ENCODE assay signal across 8 mouse cellular contexts in genomic region chr11:95831641-95832040, GRCm38 (mm10). TPM values are rescaled to one million over a fixed set of nuclear protein-coding genes. Genes with fewer than 3 reads are reported as not detected.
DNase-seq lines count a peak whose midpoint lies in the region; ATAC-seq and TF ChIP-seq lines count a peak whose summit lies in the region.

No protein-coding gene starts in this region.

- intact Hi-C loops in gastrocnemius, postnatal 36 days (cut with DNase I): no loop called here

- no peak for TF ChIP-seq EP300 in liver, embryonic 14.5 days (IDR thresholded peaks at IDR 0.05; ENCODE audit: low read depth)

- H3K4me2 ChIP-seq in kidney, embryonic 15.5 days: peak overlapping the region; percentile 54
- H3K4me2 ChIP-seq in embryonic facial prominence, embryonic 14.5 days (ENCODE audit: low read depth, low read length): 0 out of 2 replicates have a peak overlapping the region, but pooled peaks have one; percentile 50
- peak overlapping the region; percentile 43 for H3K4me2 ChIP-seq in liver, embryonic 14.5 days (ENCODE audit: low read depth)

- H3K27me3 ChIP-seq in kidney, embryonic 15.5 days: peaks cover 97% of the 10 kb centered on the region
- H3K27me3 ChIP-seq in embryonic facial prominence, embryonic 14.5 days (replicated peaks; ENCODE audit: control insufficient read depth, insufficient read depth, low read length): peaks cover 99% of the 10 kb centered on the region
- peaks cover 57% of the 10 kb centered on the region for H3K27me3 ChIP-seq in liver, embryonic 14.5 days (ENCODE audit: control insufficient read depth, insufficient read depth, low read length)

- WGBS in kidney, embryonic 15.5 days: 5% methylated on average over 14 of the region's 15 CpGs
- 5% methylated on average over 14 of the region's 15 CpGs for WGBS in embryonic facial prominence, embryonic 14.5 days
- 10% methylated on average over 15 of the region's 15 CpGs for WGBS in liver, embryonic 14.5 days (ENCODE audit: insufficient replicate concordance)

- TF ChIP-seq CTCF in liver, embryonic 14.5 days (IDR thresholded peaks at IDR 0.05; ENCODE audit: low read depth): no peak; the same call in 1 of the 2 replicates

- H3K4me1 ChIP-seq in kidney, embryonic 15.5 days: peaks cover 54% of the 10 kb centered on the region
- peaks cover 8% of the 10 kb centered on the region; the same call in 1 of the 2 replicates for H3K4me1 ChIP-seq in embryonic facial prominence, embryonic 14.5 days (ENCODE audit: control insufficient read depth, insufficient read depth, low read length)
- peaks cover 27 to 51% of the 10 kb centered on the region in 2 experiments for H3K4me1 ChIP-seq in liver, embryonic 14.5 days (replicated peaks; ENCODE audit: control insufficient read depth in 2 of 2, insufficient read depth in 2 of 2, low read length in 1 of 2)

- no peak overlapping the region for H3K9ac ChIP-seq in kidney, embryonic 15.5 days
- H3K9ac ChIP-seq in embryonic facial prominence, embryonic 14.5 days (ENCODE audit: low read depth, low read length): no peak overlapping the region
- no peak overlapping the region for H3K9ac ChIP-seq in liver, embryonic 14.5 days (replicated peaks)

- ATAC-seq in kidney, embryonic 15.5 days (replicated peaks; ENCODE audit: low FRiP score): no peak
- ATAC-seq in embryonic facial prominence, embryonic 14.5 days (ENCODE audit: low read depth): no peak
- no peak for ATAC-seq in liver, embryonic 14.5 days (ENCODE audit: insufficient read depth)

- H3K4me3 ChIP-seq in kidney, embryonic 15.5 days (replicated peaks): peak overlapping the region; percentile 33
- peak overlapping the region; percentile 34 for H3K4me3 ChIP-seq in embryonic facial prominence, embryonic 14.5 days (ENCODE audit: low read depth, low read length)
- H3K4me3 ChIP-seq in liver, embryonic 14.5 days (ENCODE audit: insufficient read depth in 1 of 2, low read depth in 2 of 2, low read length in 2 of 2): peak overlapping the region in 1 of 2 experiments; percentile 31; a peak in 2 of 4 replicates

- H3K9me3 ChIP-seq in kidney, embryonic 15.5 days (replicated peaks): no peaks in the 10 kb centered on the region
- H3K9me3 ChIP-seq in embryonic facial prominence, embryonic 14.5 days (ENCODE audit: control insufficient read depth, low read length): no peaks in the 10 kb centered on the region
- H3K9me3 ChIP-seq in liver, embryonic 14.5 days (ENCODE audit: control insufficient read depth, low read length): no peaks in the 10 kb centered on the region

- no peak for DNase-seq in kidney, postnatal 10 days
- peak; percentile 74 for DNase-seq in R1 (ENCODE audit: low read depth, low spot score)
- DNase-seq in embryonic facial prominence, embryonic 14.5 days (ENCODE audit: low spot score): no peak
- DNase-seq in liver, embryonic 14.5 days (ENCODE audit: low read depth in 3 of 3, low spot score in 3 of 3): no peak
- no peak for DNase-seq in right cerebral cortex, adult 18-20 months
- DNase-seq in gastrocnemius, postnatal 36 days: no peak
- no peak for DNase-seq in cerebellum, postnatal 4 days (ENCODE audit: low spot score in 2 of 2)

- no peaks in the 10 kb centered on the region for H3K36me3 ChIP-seq in kidney, embryonic 15.5 days
- no peaks in the 10 kb centered on the region for H3K36me3 ChIP-seq in embryonic facial prominence, embryonic 14.5 days (ENCODE audit: control insufficient read depth, insufficient read depth, low read length)
- H3K36me3 ChIP-seq in liver, embryonic 14.5 days (replicated peaks; ENCODE audit: control insufficient read depth, insufficient read depth, low read depth): no peaks in the 10 kb centered on the region

- no peak overlapping the region for H3K27ac ChIP-seq in kidney, embryonic 15.5 days
- no peak overlapping the region for H3K27ac ChIP-seq in embryonic facial prominence, embryonic 14.5 days (replicated peaks; ENCODE audit: low read depth, low read length)
- H3K27ac ChIP-seq in liver, embryonic 14.5 days: no peak overlapping the region

RNA-seq across cellular contexts. Expression of gene Gngt2, which starts 5.4 kb away (rescaled TPM):
- 22.8 and 23.7 TPM in 2 replicates for polyA plus RNA-seq in kidney, embryonic 15.5 days (2015; fragmentation: Nextera tagmentation; extraction: Ambion mirVana)
- 15.0 and 16.2 TPM in 2 replicates for polyA plus RNA-seq in embryonic facial prominence, embryonic 14.5 days (2014; fragmentation: Nextera tagmentation; extraction: Ambion mirVana)
- polyA plus RNA-seq in liver, embryonic 14.5 days (2012; rRNA removed): 6.9 and 13.0 TPM in 2 replicates
- polyA plus RNA-seq in liver, embryonic 14.5 days (2014; fragmentation: Nextera tagmentation; extraction: Ambion mirVana): 16.5 and 17.5 TPM in 2 replicates
- 1 to 10 TPM; 4.2 to 5.5 TPM for total RNA-seq in gastrocnemius, postnatal 36 days (2021)

RNA-seq across cellular contexts. Expression of gene Phospho1, which starts 7.3 kb away (rescaled TPM):
- polyA plus RNA-seq in kidney, embryonic 15.5 days (2015; fragmentation: Nextera tagmentation; extraction: Ambion mirVana): 2.0 TPM in 1 of 2 replicates, not detected in the other
- polyA plus RNA-seq in embryonic facial prominence, embryonic 14.5 days (2014; fragmentation: Nextera tagmentation; extraction: Ambion mirVana): 7.5 and 14.9 TPM in 2 replicates
- 21.4 and 22.0 TPM in 2 replicates for polyA plus RNA-seq in liver, embryonic 14.5 days (2012; rRNA removed)
- 5.7 and 6.6 TPM in 2 replicates for polyA plus RNA-seq in liver, embryonic 14.5 days (2014; fragmentation: Nextera tagmentation; extraction: Ambion mirVana)
- 100 to 1,000 TPM; 287 to 314 TPM for total RNA-seq in gastrocnemius, postnatal 36 days (2021)

RNA-seq across cellular contexts. Expression of gene Abi3, which starts 10.6 kb away (rescaled TPM):
- 10.1 and 11.4 TPM in 2 replicates for polyA plus RNA-seq in kidney, embryonic 15.5 days (2015; fragmentation: Nextera tagmentation; extraction: Ambion mirVana)
- polyA plus RNA-seq in embryonic facial prominence, embryonic 14.5 days (2014; fragmentation: Nextera tagmentation; extraction: Ambion mirVana): 3.9 and 5.1 TPM in 2 replicates
- 4.9 and 6.2 TPM in 2 replicates for polyA plus RNA-seq in liver, embryonic 14.5 days (2012; rRNA removed)
- polyA plus RNA-seq in liver, embryonic 14.5 days (2014; fragmentation: Nextera tagmentation; extraction: Ambion mirVana): 2.3 and 3.8 TPM in 2 replicates
- total RNA-seq in gastrocnemius, postnatal 36 days (2021): 1 to 10 TPM; 2.8 to 3.6 TPM
